Mouse (Mus musculus): ENCODE measurements around the gene Rdh16.
"Not testable (repeated sequence)": the region's sequence is repeated elsewhere in the genome, so short reads cannot be mapped to it uniquely, and the experiment has no call there.

The Rdh16 gene

DNA sequence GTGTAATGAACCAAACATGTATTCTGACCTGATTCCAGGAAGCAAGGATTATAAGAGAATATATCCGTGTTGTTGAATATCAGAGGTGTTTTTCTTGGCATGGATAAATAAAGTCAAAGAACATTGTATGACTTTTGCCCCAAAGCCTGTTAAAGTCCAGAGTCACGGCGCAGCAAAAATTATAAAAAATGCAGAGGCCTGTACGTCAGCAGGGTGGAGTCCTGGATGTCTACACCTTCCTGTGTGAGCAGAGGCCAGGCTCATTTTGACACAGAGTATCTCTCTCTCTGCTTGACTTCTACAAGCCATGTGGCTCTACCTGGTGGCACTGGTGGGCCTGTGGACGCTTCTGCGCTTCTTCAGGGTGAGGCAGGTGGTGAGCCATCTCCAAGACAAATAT, at the start of gene Rdh16:
Gene Rdh16 (plus strand): TSS at position 262 of the 400 bp plus-strand sequence.
- no peak for DNase-seq (ENCODE audit: low read depth, low spot score)

DNA sequence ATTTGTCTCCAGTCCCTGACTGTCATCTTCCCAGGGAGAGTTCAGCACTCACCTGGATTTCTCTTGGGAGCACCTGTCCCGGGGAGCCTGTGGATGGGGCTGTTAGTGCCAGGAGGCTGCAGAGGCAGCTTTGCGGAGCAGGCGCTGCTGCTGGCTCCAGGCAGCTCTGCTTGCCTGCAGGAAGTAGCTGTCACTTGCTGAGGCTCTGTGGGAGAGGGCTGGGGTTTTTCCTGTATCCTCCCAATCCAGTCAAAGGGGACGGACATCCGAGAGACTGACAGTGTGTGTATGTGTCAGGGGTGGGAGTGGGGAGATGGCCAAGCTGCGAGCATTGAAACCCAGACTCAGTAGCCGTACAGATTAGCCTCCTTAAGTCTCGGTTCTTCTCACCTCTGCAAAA, 49.4 kb upstream of the Rdh16 start, which contains the start of gene Gpr182:
Gene Gpr182 (minus strand): TSS at position 185 of the 400 bp plus-strand sequence.
- no peak for DNase-seq (ENCODE audit: low read depth, low spot score)

- no peak for DNase-seq (ENCODE audit: low read depth, low spot score)
Observed at GRCm38 (mm10) chr10:127754566-127755166, 46.3 kb upstream of the Rdh16 start.

GRCm38 (mm10) chr10:127755246-127755645, 45.7 kb upstream of the Rdh16 start:
- DNase-seq (ENCODE audit: low read depth, low spot score), result no peak

DNA sequence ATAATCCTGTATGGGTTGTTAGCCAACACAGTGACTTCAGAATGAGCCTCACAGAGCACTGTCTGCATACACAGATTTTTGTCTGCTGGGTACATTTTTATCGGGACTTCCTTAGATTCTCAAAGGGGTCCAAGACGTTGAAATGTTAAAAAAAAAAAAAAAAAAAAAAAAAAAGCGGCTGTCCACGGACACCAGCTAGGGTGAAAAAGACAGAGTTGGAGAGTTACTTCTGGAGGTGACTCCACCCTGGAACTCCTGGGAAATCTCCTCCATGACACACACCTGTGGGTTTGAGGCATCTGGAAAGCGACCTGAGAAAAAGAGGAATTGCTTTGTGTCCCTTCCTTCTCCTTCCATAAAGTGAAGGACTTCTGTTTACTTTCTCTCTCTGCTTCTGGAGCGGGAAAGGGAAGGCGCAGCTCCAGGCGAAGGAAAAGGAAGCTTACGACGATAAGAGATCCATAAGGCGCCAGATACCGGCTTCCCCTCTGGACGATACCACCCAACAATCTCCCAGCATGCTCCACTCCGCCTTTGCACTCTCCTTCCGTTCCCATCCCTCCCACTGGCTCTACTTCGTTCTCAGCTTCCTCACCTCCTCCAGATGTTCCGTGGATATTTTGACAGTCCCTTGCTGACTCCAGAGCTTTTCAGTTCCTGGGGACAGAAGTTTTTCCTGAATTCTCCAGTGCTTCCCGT, 45.0 kb upstream of the Rdh16 start:
- no peak for DNase-seq (ENCODE audit: low read depth, low spot score)

DNA sequence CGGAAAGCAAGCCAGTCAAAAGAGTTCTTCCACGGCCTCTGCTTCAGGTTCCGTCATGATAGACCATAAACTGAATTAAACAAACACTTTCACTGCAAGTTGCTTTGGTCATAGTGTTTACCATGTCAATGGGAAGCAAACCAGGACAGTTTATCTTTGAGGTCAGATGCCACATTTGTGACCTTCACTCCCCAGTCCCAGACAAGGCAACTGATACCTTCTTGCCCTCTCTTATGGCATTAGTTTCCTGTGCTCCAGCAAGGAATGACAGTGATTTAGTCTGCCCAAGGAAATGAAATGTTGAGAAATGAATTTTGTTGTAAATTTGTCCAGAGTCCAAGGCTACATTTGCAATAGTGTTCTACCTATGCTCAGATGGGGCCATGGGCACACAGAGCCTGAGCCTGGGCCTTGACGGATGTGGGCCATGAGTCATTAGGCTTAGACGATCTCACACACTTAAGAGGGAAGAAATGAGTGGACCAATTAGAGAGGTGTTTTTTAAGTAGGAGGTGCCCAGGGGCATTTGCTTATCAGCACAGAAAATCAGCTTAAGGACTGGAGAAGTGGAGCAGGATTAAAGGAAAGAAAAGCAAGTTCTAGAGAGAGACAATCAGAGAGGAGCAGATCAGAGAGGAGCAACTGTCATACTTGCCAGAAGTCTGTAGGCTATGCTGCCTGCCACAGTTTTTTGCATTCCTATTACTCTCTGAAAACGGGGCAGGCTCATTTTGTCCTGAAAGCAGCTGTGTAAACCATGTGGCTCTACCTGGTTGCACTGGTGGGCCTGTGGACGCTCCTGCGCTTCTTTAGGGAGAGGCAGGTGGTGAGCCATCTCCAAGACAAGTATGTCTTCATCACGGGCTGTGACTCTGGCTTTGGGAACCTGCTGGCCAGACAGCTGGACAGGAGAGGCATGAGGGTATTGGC, 41.5 kb upstream of the Rdh16 start, which contains the start of the genes Rdh1 and Rdh16f1:
Gene Rdh1 (plus strand): TSS at position 541 of the 930 bp plus-strand sequence.
Gene Rdh16f1 (plus strand): TSS at position 607 of the 930 bp plus-strand sequence.
- DNase-seq (ENCODE audit: low read depth, low spot score), result no peak

DNA sequence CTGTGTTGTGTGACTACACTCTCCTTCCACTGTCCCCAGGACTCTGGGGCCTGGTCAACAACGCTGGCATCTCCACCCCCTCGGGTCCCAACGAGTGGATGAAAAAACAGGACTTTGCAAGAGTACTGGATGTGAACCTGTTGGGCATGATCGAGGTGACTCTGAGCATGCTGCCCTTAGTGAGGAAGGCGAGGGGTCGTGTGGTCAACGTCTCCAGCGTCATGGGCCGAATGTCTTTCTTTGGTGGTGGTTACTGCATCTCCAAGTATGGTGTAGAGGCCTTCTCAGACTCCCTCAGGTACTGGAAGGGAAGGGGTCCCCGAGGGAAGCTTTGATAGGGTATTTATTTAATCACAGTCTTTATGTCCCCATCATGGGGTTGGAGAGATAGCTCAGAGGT, 38.0 kb upstream of the Rdh16 start:
- DNase-seq (ENCODE audit: low read depth, low spot score), result not testable (repeated sequence)

GRCm38 (mm10) chr10:127763914-127764680, 36.9 kb upstream of the Rdh16 start:
- no peak for DNase-seq (ENCODE audit: low read depth, low spot score)

- DNase-seq (ENCODE audit: low read depth, low spot score), result no peak
Observed at GRCm38 (mm10) chr10:127766564-127766963, 34.4 kb upstream of the Rdh16 start.

DNA sequence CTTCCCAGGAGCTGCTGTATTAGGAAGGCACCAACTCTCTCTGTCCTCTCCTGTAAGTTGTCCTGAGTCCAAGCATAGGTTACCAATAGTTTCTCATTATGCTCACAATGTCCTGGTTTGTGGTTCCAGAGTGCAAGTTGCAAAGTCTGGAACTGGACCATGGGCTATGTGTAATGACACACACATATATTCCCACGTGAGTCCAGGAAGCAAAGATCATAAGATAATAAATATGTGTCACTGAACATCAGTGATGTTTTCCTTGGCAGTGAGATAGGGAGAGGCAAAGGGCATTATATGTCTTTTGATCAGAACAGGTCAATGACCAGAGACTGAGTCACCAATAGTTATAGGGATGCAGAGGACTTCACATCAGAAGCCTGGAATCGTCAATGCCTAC, 24.9 kb upstream of the Rdh16 start, which contains the start of gene Rdh9:
Gene Rdh9 (plus strand): TSS at position 376 of the 400 bp plus-strand sequence.
- no peak for DNase-seq (ENCODE audit: low read depth, low spot score)

GRCm38 (mm10) chr10:127782321-127782720, 18.6 kb upstream of the Rdh16 start:
- not testable (repeated sequence) for DNase-seq (ENCODE audit: low read depth, low spot score)

GRCm38 (mm10) chr10:127785411-127785810, 15.5 kb upstream of the Rdh16 start:
- DNase-seq (ENCODE audit: low read depth, low spot score), result not testable (repeated sequence)

DNA sequence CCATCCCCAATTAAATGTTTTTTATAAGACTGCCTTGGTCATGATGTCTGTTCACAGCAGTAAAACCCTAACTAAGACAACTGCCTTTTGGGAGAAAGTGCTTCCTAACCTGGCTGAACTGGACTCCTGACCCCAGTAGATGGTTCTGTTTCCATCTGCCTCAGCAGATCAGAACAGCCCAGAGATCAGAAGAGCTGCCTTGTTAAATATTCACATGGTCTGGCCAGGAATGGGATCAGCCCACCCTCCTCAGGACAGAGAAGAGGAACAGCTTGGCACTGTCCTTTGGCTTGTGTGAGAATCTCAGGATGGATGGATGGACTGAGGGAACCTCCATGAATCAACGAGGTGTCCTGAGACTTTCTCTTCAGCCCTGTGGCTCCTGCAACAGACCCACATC, 1.7 kb upstream of the Rdh16 start:
- no peak for DNase-seq (ENCODE audit: low read depth, low spot score)

DNA sequence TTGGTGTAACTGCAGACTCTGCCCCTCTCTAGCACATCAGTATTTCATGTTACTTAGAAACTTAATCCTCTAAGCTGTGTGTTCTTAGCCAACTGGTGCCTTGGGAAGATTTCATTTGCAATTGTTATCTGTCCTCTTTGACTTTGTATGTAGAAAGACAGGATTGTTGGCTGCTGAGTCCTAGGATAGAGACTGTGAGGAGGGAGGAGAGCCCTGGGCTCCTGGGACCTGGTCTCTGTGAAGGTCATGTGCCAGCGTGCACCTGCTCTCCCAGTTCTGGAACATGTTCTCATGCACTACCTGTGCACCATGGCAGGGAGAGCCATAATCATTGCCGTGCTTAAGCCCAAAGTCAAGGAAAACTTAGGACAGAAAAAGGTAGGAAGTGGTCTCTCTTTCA, 660 bp downstream of the Rdh16 start:
- DNase-seq (ENCODE audit: low read depth, low spot score), result no peak

- DNase-seq (ENCODE audit: low read depth, low spot score), result no peak
Observed at GRCm38 (mm10) chr10:127802236-127802635, 1.3 kb downstream of the Rdh16 start.

- no peak for DNase-seq (ENCODE audit: low read depth, low spot score)
Observed at GRCm38 (mm10) chr10:127804416-127804815, 3.5 kb downstream of the Rdh16 start.

- no peak for DNase-seq (ENCODE audit: low read depth, low spot score)
Observed at GRCm38 (mm10) chr10:127815888-127816287, 14.9 kb downstream of the Rdh16 start.

- not testable (repeated sequence) for DNase-seq (ENCODE audit: low read depth, low spot score)
Observed at GRCm38 (mm10) chr10:127817268-127817910, 16.4 kb downstream of the Rdh16 start.

DNA sequence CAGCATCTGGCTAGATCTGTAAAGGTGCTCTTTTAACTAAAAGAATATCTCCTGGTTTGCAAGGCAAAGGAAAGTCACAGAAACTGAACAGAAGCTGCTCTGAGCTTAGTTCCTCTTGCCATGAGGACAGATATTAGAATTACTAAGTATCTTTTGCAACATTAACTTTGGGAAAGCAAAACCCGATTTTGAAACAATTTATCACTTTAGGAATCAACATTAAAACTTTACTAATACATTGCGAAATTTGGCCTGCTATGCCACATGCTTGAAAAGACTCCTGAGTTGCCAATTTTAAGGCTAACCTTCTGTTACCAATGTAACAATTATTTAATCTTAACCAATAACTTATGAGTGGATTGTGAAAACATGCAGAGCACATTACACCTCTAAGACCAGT, 20.9 kb downstream of the Rdh16 start:
- not testable (repeated sequence) for DNase-seq (ENCODE audit: low read depth, low spot score)

DNA sequence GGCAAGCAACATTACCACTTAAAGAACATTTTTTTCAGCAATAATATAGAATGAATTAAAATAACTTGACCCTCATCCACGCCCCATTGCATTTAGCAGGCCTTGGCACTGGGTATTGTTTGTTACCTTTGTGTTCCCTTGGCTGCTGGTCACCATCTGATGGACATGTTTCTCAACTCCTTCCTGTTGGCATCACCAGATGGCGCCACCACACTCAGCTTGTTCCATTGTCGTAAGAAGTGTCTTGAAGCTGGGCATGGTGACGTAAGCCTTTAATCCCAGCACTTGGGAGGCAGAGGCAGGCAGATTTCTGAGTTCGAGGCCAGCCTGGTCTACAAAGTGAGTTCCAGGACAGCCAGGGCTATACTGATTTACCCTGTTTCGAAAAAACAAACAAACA, 24.4 kb downstream of the Rdh16 start:
- no peak for DNase-seq (ENCODE audit: low read depth, low spot score)

GRCm38 (mm10) chr10:127829121-127829520, 28.2 kb downstream of the Rdh16 start:
- no peak for DNase-seq (ENCODE audit: low read depth, low spot score)
